Mouse (Mus musculus) embryonic facial prominence, embryonic 13.5 days (tissue): ENCODE measurements around the gene Mcrs1. TPM values are rescaled to one million over a fixed set of nuclear protein-coding genes. Genes with fewer than 3 reads are reported as not detected.

Source experiments
- ATAC-seq: fragments of 200-750 bp; cut with Nextera tagmentation; 2 replicates; pipeline ENCODE4 v1.8.0; 2017; ENCODE audit warnings: low read depth; ENCODE audit not compliant: insufficient number of reproducible peaks, insufficient read depth, low FRiP score, low TSS enrichment
- H3K27ac ChIP-seq: fragments of 300-500 bp; sonication (generic); 2 replicates; pipeline ENCODE4 v1.5.1; 2015; ENCODE audit warnings: moderate library complexity, mild to moderate bottlenecking, inconsistent platforms
- H3K27me3 ChIP-seq: fragments of 300-500 bp; sonication (generic); 2 replicates; pipeline ENCODE4 v1.6.1; 2015; ENCODE audit warnings: mild to moderate bottlenecking, inconsistent platforms
- H3K36me3 ChIP-seq: fragments of 300-500 bp; sonication (generic); 2 replicates; pipeline ENCODE4 v1.6.1; 2015; ENCODE audit warnings: mild to moderate bottlenecking, inconsistent platforms
- H3K4me1 ChIP-seq: fragments of 300-500 bp; sonication (generic); 2 replicates; pipeline ENCODE4 v1.6.1; 2015; ENCODE audit warnings: inconsistent platforms
- H3K4me2 ChIP-seq: fragments of 300-500 bp; sonication (generic); 2 replicates; pipeline ENCODE4 v1.6.1; 2015; ENCODE audit warnings: moderate library complexity, mild to moderate bottlenecking, inconsistent platforms
- H3K4me3 ChIP-seq: fragments of 300-500 bp; sonication (generic); 2 replicates; pipeline ENCODE4 v1.5.1; 2015; ENCODE audit warnings: mild to moderate bottlenecking, inconsistent platforms
- H3K9ac ChIP-seq: fragments of 300-500 bp; sonication (generic); 2 replicates; pipeline ENCODE4 v1.6.1; 2015; ENCODE audit warnings: mild to moderate bottlenecking, inconsistent platforms
- H3K9me3 ChIP-seq: fragments of 300-500 bp; sonication (generic); 2 replicates; pipeline ENCODE4 v1.6.1; 2016; ENCODE audit warnings: inconsistent platforms
- WGBS: fragments of 180-500 bp; shearing (Covaris S2); methylation state at CpG from one replicate; pipeline ENCODE4 v1.1.7; 2015; ENCODE audit warnings: mixed read lengths; 5-methylcytosine and 5-hydroxymethylcytosine counted together
- polyA plus RNA-seq: library from polyadenylated mRNA; unstranded; fragments of >200 nt; fragmentation: Nextera tagmentation; extraction: Ambion mirVana; gene quantifications from 2 replicates; pipeline ENCODE4 v1.2.1, GENCODE M21; 2015

The Mcrs1 gene
- polyA plus RNA-seq, 1 experiment from 2014 or later, result 146 TPM

- H3K36me3 ChIP-seq, result peaks cover 48% of the 10 kb centered on the region
- H3K4me2 ChIP-seq, result no peak overlapping the region
- no peaks in the 10 kb centered on the region for H3K9me3 ChIP-seq
- H3K4me3 ChIP-seq, result no peak overlapping the region
- no peak for ATAC-seq
- H3K27me3 ChIP-seq, result no peaks in the 10 kb centered on the region
- no peak overlapping the region for H3K9ac ChIP-seq
- no peak overlapping the region for H3K27ac ChIP-seq
- H3K4me1 ChIP-seq, result no peaks in the 10 kb centered on the region
Measured at GRCm38 (mm10) chr15:99198761-99199160, 53.0 kb downstream of the Mcrs1 start.

- WGBS, result 78% methylated on average over 6 of the region's 6 CpGs
- no peak for ATAC-seq
- H3K4me2 ChIP-seq, result no peak overlapping the region
- no peak overlapping the region for H3K27ac ChIP-seq
- H3K36me3 ChIP-seq, result peaks cover 55% of the 10 kb centered on the region
- no peaks in the 10 kb centered on the region for H3K27me3 ChIP-seq
- no peaks in the 10 kb centered on the region for H3K4me1 ChIP-seq
- no peak overlapping the region for H3K4me3 ChIP-seq
- H3K9me3 ChIP-seq, result no peaks in the 10 kb centered on the region
- no peak overlapping the region for H3K9ac ChIP-seq
Measured at GRCm38 (mm10) chr15:99195043-99195442, 56.7 kb downstream of the Mcrs1 start.

GRCm38 (mm10) chr15:99194358-99194757 lies 57.4 kb downstream of the Mcrs1 start:
- no peak for ATAC-seq
- no peaks in the 10 kb centered on the region for H3K9me3 ChIP-seq
- H3K4me2 ChIP-seq, result no peak overlapping the region
- no peak overlapping the region for H3K4me3 ChIP-seq
- no peak overlapping the region for H3K27ac ChIP-seq
- no peak overlapping the region for H3K9ac ChIP-seq
- 86% methylated on average over 10 of the region's 10 CpGs for WGBS
- H3K4me1 ChIP-seq, result no peaks in the 10 kb centered on the region
- no peaks in the 10 kb centered on the region for H3K27me3 ChIP-seq
- H3K36me3 ChIP-seq, result peaks cover 54% of the 10 kb centered on the region

Other genes with a start within 250 kb of the Mcrs1 start
- 109 and 124 TPM in 2 replicates for gene Tuba1c, start 222.1 kb downstream of the Mcrs1 start, polyA plus RNA-seq
- 1.8 and 7.1 TPM in 2 replicates for gene Prph, start 196.8 kb downstream of the Mcrs1 start, polyA plus RNA-seq
- gene Troap, start 177.4 kb downstream of the Mcrs1 start, polyA plus RNA-seq, result 30.9 and 41.1 TPM in 2 replicates
- 0.22 TPM in 1 of 2 replicates, not detected in the other for gene C1ql4, start 164.1 kb downstream of the Mcrs1 start, polyA plus RNA-seq
- 0.44 and 0.52 TPM in 2 replicates for gene Dnajc22, start 158.8 kb downstream of the Mcrs1 start, polyA plus RNA-seq
- gene Spats2, start 126.0 kb downstream of the Mcrs1 start, polyA plus RNA-seq, result 44.1 and 51.0 TPM in 2 replicates
- gene Kcnh3, start 27.1 kb downstream of the Mcrs1 start, polyA plus RNA-seq, result 1.4 and 2.0 TPM in 2 replicates
- gene Prpf40b, start 43.1 kb upstream of the Mcrs1 start, polyA plus RNA-seq, result 82.4 and 83.6 TPM in 2 replicates
- gene Fam186b, start 43.9 kb upstream of the Mcrs1 start, polyA plus RNA-seq, result 0.12 and 0.42 TPM in 2 replicates
- gene Fmnl3, start 118.5 kb upstream of the Mcrs1 start, polyA plus RNA-seq, result 29.0 and 29.5 TPM in 2 replicates
- 266 and 285 TPM in 2 replicates for gene Tmbim6, start 140.9 kb upstream of the Mcrs1 start, polyA plus RNA-seq
- gene Nckap5l, start 205.8 kb upstream of the Mcrs1 start, polyA plus RNA-seq, result 9.4 and 10.3 TPM in 2 replicates
- gene Bcdin3d, start 222.8 kb upstream of the Mcrs1 start, polyA plus RNA-seq, result 16.3 and 17.3 TPM in 2 replicates